Mouse (Mus musculus) embryonic facial prominence, embryonic 11.5 days (tissue): ENCODE data around the gene Fam13c. TPM values are rescaled to one million over a fixed set of nuclear protein-coding genes. Genes with fewer than 3 reads are reported as not detected.

Experiments used
- ATAC-seq: fragments of 200-750 bp; cut with Nextera tagmentation; replicated peaks from 2 replicates; pipeline ENCODE4 v1.8.0; 2017; ENCODE audit warnings: low read depth; ENCODE audit not compliant: insufficient number of reproducible peaks, low FRiP score, low TSS enrichment
- DNase-seq: peaks from one replicate; pipeline ENCODE4 v3.0.0-alpha.2; 2015; ENCODE audit warnings: low spot score
- H3K27ac ChIP-seq: fragments of 300-500 bp; sonication (generic); replicated peaks from 2 replicates; pipeline ENCODE4 v1.5.1; 2014; ENCODE audit warnings: mild to moderate bottlenecking, low read depth, low read length, control low read depth
- H3K27me3 ChIP-seq: fragments of 300-500 bp; sonication (generic); 2 replicates; pipeline ENCODE4 v1.6.1; 2014; ENCODE audit warnings: mild to moderate bottlenecking, low read length, moderate library complexity, mixed read lengths; ENCODE audit not compliant: control insufficient read depth, insufficient read depth
- H3K36me3 ChIP-seq: fragments of 300-500 bp; sonication (generic); replicated peaks from 2 replicates; pipeline ENCODE4 v1.6.1; 2014; ENCODE audit warnings: low read depth, mild to moderate bottlenecking, low read length, moderate library complexity, mixed read lengths; ENCODE audit not compliant: control insufficient read depth, insufficient read depth
- H3K4me1 ChIP-seq: fragments of 300-500 bp; sonication (generic); 2 replicates; pipeline ENCODE4 v1.6.1; 2014; ENCODE audit warnings: low read length, mixed read lengths; ENCODE audit not compliant: control insufficient read depth, insufficient read depth
- H3K4me2 ChIP-seq: fragments of 300-500 bp; sonication (generic); 2 replicates; pipeline ENCODE4 v1.6.1; 2014; ENCODE audit warnings: low read depth, mild to moderate bottlenecking, control low read depth, low read length, moderate library complexity
- H3K4me3 ChIP-seq: fragments of 300-500 bp; sonication (generic); 2 replicates; pipeline ENCODE4 v1.5.1; 2014; ENCODE audit warnings: low read depth, low read length, control low read depth
- H3K9ac ChIP-seq: fragments of 300-500 bp; sonication (generic); replicated peaks from 2 replicates; pipeline ENCODE4 v1.6.1; 2014; ENCODE audit warnings: mild to moderate bottlenecking, control low read depth, low read length
- H3K9me3 ChIP-seq: fragments of 300-500 bp; sonication (generic); replicated peaks from 2 replicates; pipeline ENCODE4 v1.6.1; 2016; ENCODE audit warnings: mild to moderate bottlenecking, low read length, inconsistent platforms, mixed read lengths; ENCODE audit not compliant: control insufficient read depth
- WGBS: fragments of 180-500 bp; shearing (Covaris S2); extraction: QIAGEN DNeasy Blood & Tissue Kit; methylation state at CpG from one replicate; pipeline ENCODE4 v1.1.7; 2014; 5-methylcytosine and 5-hydroxymethylcytosine counted together
- polyA plus RNA-seq: library from polyadenylated mRNA; unstranded; fragments of >200 nt; fragmentation: Nextera tagmentation; extraction: Ambion mirVana; gene quantifications from 2 replicates; pipeline ENCODE4 v1.2.1, GENCODE M21; 2014

The Fam13c gene
- polyA plus RNA-seq, 1 experiment from 2014 or later: 11.4 TPM

DNA sequence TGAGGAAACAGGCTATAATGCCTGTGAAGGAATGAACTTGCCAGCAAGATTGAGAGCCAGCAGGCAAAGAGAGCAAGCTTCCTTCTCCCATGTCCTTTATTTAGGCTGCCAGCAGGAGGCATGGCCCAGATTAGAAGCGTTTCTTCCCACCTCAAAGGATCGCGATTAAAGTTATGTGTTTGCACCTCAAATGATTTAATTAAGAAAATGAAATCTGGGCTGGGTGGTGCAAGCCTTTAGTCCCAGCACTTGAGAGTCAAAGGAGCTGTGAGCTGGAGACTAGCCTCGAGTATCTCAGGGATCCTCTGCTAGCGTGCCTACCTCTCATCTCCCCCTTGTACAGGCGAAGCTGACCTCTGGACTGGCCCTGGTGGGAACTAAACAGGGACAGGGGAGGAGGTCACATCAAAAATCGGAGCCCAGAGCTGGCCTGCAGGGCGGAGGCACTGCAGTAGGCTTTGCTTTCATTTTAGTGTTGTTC is 93.1 kb downstream of the Fam13c start:
- ATAC-seq (no peak), DNase-seq (no peak)
- H3K4me1 ChIP-seq: no peaks in the 10 kb centered on the region
- WGBS: 75% methylated on average over 8 of the region's 8 CpGs
- no peak overlapping the region for H3K4me3 ChIP-seq
- no peaks in the 10 kb centered on the region for H3K9me3 ChIP-seq
- no peaks in the 10 kb centered on the region for H3K36me3 ChIP-seq
- no peaks in the 10 kb centered on the region for H3K27me3 ChIP-seq
- H3K9ac ChIP-seq: no peak overlapping the region
- no peak overlapping the region for H3K27ac ChIP-seq
- no peak overlapping the region for H3K4me2 ChIP-seq

DNA sequence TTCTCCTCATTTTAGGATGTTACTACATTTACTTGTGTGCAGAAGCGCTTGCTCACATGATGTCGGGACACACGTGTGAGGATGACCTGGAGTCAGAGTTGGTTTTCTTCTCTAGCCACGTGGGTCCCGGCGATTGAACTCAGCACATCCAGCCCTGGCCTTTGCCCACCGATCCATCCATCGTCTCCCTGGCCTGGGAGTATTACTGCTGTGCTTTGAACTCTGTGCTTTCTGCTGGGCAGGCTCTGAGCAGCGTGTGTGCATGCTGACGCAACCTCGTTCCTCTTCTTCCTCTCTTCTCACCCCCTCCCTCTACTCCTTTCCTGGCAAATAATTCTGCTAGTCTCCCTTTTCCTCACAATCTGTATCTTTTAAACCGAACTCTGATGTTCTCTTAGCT is 93.7 kb downstream of the Fam13c start:
- Histone ChIP-seq H3K4me3 (no peak overlapping the region), H3K4me1 (no peaks in the 10 kb centered on the region), H3K4me2 (no peak overlapping the region), H3K36me3 (no peaks in the 10 kb centered on the region), H3K27me3 (no peaks in the 10 kb centered on the region), H3K27ac (no peak overlapping the region), H3K9ac (no peak overlapping the region), H3K9me3 (no peaks in the 10 kb centered on the region)
- DNase-seq (no peak), ATAC-seq (no peak)
- WGBS: 90% methylated on average over 12 of the region's 12 CpGs

- Histone ChIP-seq H3K36me3 (no peaks in the 10 kb centered on the region), H3K9ac (no peak overlapping the region), H3K4me3 (no peak overlapping the region), H3K4me2 (no peak overlapping the region), H3K9me3 (no peaks in the 10 kb centered on the region), H3K27me3 (no peaks in the 10 kb centered on the region), H3K27ac (no peak overlapping the region), H3K4me1 (no peaks in the 10 kb centered on the region)
- DNase-seq: no peak
- WGBS: 92% methylated on average over 10 of the region's 10 CpGs
- no peak for ATAC-seq
Observed at GRCm38 (mm10) chr10:70534571-70534970, 94.3 kb downstream of the Fam13c start.

- H3K9ac ChIP-seq: no peak overlapping the region
- no peak for DNase-seq
- no peak overlapping the region for H3K4me3 ChIP-seq
- ATAC-seq: no peak
- no peak overlapping the region for H3K27ac ChIP-seq
- H3K27me3 ChIP-seq: no peaks in the 10 kb centered on the region
- no peak overlapping the region for H3K4me2 ChIP-seq
- WGBS: 80% methylated on average over 12 of the region's 12 CpGs
- H3K4me1 ChIP-seq: no peaks in the 10 kb centered on the region
- H3K9me3 ChIP-seq: no peaks in the 10 kb centered on the region
- H3K36me3 ChIP-seq: no peaks in the 10 kb centered on the region
Observed at GRCm38 (mm10) chr10:70535401-70535800, 95.1 kb downstream of the Fam13c start.

DNA sequence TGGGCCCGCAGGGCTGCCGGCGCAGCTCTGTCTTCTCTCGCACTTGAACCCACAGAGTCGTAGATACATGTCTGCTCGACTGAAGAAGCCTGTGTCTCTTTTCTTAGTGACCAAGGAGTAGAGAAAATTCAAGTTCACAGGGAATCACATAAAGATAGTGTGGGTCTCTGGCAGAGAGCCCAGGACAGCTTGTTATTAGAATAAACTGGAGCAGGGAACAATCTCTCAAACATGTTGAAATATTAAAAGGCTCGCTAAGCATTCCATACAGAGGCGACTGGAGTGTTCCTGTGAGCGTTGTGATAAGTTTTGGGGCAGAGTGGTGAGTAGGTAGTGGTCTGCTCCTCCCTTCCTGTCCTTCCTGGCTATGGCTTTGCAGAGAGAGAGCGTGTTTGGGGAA is 97.4 kb downstream of the Fam13c start:
- WGBS: 92% methylated on average over 10 of the region's 10 CpGs
- H3K9ac ChIP-seq: no peak overlapping the region

DNA sequence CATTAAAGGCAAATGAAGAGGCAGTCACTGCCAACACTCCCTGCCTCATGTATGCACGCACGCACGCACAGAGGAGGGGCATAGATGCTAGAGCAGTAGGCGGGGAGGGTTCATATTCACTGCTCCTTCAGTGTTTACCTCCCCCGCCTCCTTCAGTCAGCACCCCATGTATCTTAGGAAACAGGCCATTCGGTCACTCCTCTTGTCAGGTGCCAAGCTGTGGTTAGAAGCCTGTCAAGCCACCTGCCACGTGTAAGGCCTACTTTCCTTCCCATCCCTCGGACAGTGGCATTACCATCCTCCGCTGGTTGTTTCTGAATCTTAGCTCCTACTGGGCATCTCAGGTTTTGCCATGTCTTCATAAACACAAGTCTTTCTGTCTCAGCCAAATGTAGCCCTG is 99.0 kb downstream of the Fam13c start:
- WGBS: 93% methylated on average over 9 of the region's 9 CpGs
- no peaks in the 10 kb centered on the region for H3K4me1 ChIP-seq
- no peak overlapping the region for H3K4me2 ChIP-seq
- H3K27ac ChIP-seq: no peak overlapping the region
- H3K9me3 ChIP-seq: no peaks in the 10 kb centered on the region
- H3K27me3 ChIP-seq: no peaks in the 10 kb centered on the region
- no peak for DNase-seq
- H3K36me3 ChIP-seq: no peaks in the 10 kb centered on the region
- ATAC-seq: no peak
- no peak overlapping the region for H3K4me3 ChIP-seq
- no peak overlapping the region for H3K9ac ChIP-seq

More for the DNA sequence above, 97.4 kb downstream of the Fam13c start:
- no peaks in the 10 kb centered on the region for H3K4me1 ChIP-seq
- ATAC-seq (no peak), DNase-seq (no peak)
- no peaks in the 10 kb centered on the region for H3K9me3 ChIP-seq
- no peak overlapping the region for H3K27ac ChIP-seq
- no peak overlapping the region for H3K4me3 ChIP-seq
- no peaks in the 10 kb centered on the region for H3K27me3 ChIP-seq
- no peak overlapping the region for H3K4me2 ChIP-seq
- H3K36me3 ChIP-seq: no peaks in the 10 kb centered on the region

DNA sequence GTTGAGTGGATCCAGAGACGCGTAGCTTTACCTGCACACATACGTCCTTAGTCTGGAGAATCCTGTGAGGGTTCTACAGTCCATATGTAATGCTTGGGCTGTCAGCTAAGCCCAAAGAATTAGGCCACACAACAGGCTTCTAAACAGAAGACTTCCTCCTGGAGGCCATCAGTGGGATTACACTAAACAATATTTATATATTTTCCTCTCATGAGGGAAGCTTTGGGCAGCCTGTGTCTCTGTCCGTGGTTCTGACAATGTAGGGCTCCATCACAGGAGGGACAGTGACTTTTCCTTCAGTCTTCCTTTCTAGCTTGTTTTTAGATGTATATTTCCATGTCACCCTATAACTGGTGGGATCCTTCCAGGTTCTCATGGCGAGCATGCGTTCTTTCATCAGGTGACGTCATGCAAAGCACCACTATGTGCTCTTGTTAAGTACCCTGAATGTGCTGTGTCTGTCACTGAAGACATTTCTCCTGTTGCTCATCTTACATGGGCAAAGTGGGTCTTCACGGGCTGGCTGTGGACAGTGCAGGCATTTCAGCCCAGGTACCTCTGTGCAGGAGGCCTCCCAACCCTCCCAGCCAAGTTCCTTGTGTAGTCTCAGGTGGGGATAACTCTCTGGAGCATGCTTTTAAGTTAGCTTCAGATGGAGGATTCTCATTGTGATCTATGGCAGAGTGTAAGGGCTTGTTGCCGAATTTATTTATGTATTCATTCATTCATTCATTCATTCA is 100.3 kb downstream of the Fam13c start:
- DNase-seq: peak; percentile 75
- H3K4me3 ChIP-seq: no peak overlapping the region
- H3K36me3 ChIP-seq: no peaks in the 10 kb centered on the region
- no peaks in the 10 kb centered on the region for H3K4me1 ChIP-seq
- no peak overlapping the region for H3K9ac ChIP-seq
- no peak overlapping the region for H3K4me2 ChIP-seq
- 80% methylated on average over 9 of the region's 9 CpGs for WGBS
- no peak overlapping the region for H3K27ac ChIP-seq
- H3K27me3 ChIP-seq: no peaks in the 10 kb centered on the region
- no peak for ATAC-seq
- no peaks in the 10 kb centered on the region for H3K9me3 ChIP-seq

- no peak for ATAC-seq
- no peak for DNase-seq
- Histone ChIP-seq H3K4me1 (no peaks in the 10 kb centered on the region), H3K4me2 (no peak overlapping the region), H3K9ac (no peak overlapping the region), H3K9me3 (no peaks in the 10 kb centered on the region), H3K36me3 (no peaks in the 10 kb centered on the region), H3K4me3 (no peak overlapping the region), H3K27me3 (no peaks in the 10 kb centered on the region), H3K27ac (no peak overlapping the region)
- 70% methylated on average over 6 of the region's 6 CpGs for WGBS
Observed at GRCm38 (mm10) chr10:70542857-70543256, 102.6 kb downstream of the Fam13c start.
